Mouse (Mus musculus): ENCODE measurements at regions not wholly inside any gene's neighbourhood (a gene's known extent, or its start where the extent isn't known, plus 50 kb on each side); places are given as distances from the start of the nearest gene placed in this dataset.

DNA sequence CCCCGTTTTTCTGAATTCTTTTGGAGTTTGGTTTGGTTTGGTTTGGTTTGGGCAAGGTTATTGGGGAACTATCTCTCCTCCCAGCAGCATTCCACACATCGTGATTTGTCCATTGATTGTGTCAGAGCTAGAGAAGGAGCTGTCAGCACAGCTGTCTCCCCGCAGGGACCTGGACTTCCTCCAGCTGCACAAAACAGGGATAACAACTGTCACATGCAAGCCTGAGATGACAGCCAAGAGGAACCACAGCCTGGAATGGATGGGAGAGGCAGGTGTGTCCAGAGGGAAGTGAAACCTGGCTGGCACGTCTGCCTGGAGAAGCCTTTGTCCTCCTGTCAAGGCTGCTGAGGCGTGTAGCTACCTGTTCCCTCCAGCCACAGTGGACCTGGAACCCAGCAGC lies 274.5 kb upstream of the Sulf2 start:
- TF ChIP-seq POLR2A (IDR thresholded peaks at IDR 0.05; ENCODE audit: borderline replicate concordance, insufficient read depth, low read length) (no peak), CTCF (IDR thresholded peaks at IDR 0.05; ENCODE audit: borderline replicate concordance, insufficient read depth, low read depth, low read length) (no peak)
